Mouse (Mus musculus) kidney, postnatal 36 days (tissue): Measurements from ENCODE around the gene Itpkc.

Experiments used
- DNase-seq, 2 experiments: peaks; one replicate each; pipeline ENCODE4 v3.0.0; 2021 to 2022; ENCODE audit warnings: mixed read lengths in 2 of 2

Itpkc gene

DNA sequence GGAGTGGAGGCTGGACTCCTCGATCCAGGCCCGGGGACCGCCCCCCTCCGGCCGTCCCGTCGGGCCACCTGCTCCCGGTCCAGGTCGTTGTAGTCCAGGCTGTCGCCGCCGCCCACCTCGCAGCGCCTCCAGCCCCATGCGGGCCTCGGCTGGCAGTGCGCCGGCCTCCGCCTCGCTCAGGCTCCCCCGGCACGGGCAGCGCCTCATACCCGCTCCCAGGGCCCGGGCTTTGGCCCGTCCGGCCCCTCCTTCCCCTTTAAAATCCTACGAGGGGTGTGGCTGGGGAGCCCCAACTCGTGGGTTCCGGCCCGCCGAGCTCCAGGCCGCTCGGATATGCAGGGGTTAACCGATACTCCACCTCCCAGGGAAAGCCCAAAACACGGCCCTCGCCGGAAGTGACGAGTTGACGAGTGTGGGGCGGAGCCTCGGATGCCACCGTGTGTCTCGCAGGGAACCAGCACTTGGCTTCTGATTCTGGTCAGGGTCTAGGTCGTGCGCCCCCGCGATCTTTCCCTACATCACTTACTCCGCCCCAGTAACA, at the start of gene Itpkc:
TSS of gene Itpkc (minus strand) at position 381 of the 541 bp plus-strand sequence.
- peak; percentile 94 to 95 for DNase-seq

DNA sequence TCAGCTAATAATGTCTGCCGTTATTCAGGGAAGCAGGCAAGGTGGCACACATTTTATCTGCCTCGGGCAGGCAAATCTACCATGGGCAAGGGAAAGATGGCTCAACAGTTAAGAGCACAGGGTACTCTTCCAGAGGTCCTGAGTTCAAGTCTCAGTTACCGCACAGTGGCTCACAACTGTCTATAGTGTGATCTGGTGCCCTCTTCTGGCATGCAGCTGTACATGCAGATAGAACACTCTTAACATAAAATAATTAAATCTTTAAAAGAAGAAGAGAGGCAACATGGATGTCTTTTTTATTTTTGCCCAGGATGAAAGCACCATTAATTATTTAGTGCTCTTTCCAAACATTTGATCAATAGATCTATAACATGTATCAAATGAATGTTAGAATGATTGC, 48.7 kb upstream of the Itpkc start:
- DNase-seq = peak in 1 of 2 experiments; percentile 43

DNA sequence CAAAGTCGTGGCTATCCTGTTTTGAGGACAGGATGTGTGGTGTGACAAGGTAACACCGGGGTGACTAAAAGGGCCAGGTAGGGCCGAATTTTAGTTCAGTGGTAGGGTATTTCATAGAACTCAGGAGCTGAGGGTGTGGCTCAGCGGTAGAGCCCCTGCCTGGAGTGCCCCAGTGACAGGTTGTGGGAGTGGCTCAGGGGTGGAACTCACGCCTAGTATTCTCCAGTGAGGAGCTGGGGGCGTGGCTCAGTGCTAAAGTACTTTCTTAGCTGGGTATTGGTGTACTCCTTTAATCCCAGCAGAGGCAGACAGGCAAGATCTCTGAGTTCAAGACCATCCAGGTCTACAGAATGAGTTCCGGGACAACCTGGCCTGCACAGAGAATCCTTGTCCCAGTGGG, 47.6 kb upstream of the Itpkc start:
- DNase-seq = no peak

DNA sequence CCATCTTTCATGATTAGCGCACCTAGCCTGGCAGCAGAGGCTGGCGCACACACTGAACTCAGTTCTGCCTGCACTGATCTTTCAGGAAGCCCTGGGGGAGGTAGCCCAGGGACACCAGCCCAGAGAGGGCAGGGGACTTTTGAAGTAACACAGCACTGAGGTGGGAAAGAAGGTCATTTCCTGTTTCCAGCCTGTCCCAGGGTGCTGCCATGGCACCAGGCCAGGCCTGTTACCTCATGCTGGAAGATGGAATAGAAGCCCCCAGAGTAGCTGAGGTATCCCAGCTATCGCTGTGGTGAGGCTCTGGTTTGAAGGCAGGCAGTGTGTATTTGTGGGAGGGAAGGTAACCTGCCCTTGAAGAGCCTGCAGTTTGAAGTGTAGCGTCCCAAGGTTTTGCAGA, 46.5 kb upstream of the Itpkc start:
- no peak for DNase-seq

DNA sequence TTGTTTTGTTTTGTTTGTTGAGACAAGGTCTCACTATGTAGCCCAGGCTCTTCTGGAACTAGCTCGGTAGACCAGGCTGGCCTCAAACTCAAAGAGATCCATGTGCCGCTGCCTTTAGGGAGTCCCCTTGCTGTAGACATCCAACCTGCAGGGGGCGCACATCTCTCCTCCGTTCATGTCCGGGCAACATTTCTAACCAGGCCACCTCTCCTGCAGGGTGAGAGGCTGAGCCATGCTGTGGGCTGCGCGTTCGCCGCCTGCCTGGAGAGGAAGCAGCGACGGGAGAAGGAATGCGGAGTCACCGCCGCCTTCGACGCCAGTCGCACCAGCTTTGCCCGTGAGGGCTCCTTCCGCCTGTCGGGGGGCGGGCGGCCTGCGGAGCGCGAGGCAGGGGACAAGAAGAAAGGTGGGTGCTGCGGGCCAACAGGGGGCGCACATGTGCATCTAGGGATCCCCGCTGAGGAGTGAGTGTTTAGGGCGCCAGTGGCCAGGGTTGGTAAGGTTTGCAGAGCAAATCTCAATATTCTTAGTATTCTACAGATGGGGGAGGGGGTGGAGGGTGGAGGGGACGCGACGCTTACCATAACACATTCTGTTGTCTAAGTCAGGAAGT, 45.4 kb upstream of the Itpkc start:
- DNase-seq = peak in 1 of 2 experiments; percentile 67

DNA sequence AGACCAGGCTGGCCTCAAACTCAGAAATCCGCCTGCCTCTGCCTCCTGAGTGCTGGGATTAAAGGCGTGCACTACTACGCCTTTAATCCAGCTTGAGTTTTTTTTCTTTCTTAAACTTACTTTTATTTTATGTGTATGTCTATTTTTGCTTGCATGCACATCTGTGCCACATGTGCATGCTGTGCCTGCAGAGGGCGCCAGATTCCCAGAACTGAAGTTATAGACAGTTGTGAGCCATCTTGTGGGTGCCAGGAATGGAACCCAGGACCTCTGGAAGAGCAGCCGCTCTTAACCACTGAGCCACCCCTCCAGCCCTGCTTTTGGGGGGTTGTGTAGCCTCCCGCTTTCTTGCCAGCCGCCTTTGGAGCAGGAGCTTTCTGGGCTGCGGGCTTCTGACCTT, 43.0 kb upstream of the Itpkc start:
- no peak for DNase-seq

DNA sequence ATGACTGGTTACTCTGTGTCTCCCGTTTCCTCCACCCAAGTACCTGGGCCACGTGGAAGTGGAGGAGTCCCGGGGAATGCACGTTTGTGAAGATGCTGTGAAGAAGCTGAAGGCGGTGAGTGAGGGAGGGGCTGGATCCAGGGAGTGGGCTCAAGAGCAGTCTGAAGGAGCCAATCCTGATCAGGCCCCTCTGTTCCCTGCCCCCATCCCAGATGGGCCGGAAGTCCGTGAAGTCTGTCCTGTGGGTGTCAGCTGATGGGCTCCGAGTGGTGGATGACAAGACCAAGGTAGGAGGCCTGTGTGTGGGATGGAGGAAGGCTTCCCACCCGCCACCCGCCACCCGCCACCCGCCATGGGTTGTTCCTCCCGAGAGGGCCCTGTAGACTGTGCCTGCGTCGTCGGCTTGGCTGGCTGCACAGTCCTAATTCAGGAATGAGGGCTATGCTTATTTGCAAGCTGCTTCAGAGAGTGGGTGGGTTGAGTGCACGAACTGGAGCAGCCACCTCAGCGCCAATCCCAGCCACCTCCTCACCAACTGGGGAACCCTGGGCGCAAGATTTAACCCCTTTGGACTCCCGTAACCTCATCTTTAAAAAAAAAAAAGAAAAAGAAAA, 38.2 kb upstream of the Itpkc start:
- DNase-seq = no peak

DNA sequence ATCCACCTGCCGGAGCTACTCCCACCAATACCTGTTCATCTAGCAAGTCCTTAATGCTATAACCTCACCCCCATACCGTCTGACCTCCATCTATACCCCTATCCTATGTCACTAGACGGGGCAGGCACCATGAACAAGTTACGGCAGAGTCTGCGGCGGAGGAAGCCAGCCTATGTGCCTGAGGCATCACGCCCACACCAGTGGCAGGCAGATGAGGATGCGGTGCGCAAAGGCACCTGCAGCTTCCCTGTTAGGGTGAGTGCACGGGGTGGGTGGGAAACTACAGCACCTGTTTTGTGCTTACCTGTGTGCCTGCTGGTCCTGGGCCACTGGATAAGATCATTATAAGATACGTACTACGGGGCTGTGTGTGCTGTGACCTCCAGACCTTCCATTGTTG, 36.3 kb upstream of the Itpkc start:
- no peak for DNase-seq

DNA sequence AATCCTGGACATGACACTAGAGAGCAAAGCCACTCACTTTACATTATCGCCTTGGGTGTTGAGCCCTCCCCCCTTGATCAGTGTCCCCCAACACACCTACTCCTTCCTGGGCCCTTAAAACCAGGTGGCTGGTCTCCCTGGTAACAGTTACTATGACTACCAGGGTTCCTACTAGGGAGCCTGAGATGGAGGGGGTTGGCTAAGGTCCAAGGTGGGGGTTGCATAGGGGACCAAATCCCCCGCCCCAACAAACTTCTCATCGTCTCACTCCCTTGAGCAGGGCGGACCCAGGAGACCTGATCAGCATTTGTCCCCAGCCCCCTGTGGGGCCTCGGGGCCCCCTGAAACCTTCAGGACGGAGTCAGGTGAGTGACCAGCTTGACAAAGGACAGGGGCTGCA, 33.4 kb upstream of the Itpkc start:
- DNase-seq = no peak

DNA sequence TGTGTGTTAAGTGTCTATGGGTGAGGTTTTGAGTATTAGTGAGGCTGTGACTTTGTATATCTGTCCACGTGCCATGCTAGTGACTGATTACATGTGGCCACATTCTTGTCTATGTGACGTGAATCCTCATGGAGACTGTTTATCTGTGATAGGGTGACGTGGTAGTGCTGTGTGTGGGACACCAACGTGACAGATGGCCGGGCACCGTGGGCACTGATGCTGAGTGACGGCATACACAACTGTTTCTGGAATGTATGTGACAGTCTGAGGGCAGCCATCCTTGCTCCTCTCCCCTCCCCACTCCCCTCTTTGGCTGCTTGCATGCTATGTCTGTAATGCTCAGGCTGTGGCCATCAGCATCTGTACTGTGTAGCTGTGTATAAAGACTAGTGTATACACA, 32.4 kb upstream of the Itpkc start:
- no peak for DNase-seq

DNA sequence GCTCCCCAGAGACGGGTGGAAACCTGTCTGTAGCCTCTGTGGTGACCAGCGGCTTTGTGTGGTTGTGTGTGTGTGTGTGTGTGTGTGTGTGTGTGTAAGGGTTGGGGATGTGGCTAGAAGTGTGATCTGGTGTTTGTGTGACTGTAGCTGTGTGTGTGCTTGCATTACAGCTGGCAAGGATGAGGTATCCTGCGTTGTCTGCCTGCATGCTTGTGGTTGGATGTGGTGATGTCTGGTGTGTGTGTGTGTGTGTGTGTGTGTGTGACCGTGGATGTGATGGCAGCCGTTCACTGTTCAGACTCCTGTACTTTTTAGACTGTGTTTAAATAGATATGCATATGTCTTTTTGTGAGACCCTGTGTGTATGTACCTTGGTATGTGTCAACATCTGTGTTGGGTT, 31.3 kb upstream of the Itpkc start:
- no peak for DNase-seq

DNA sequence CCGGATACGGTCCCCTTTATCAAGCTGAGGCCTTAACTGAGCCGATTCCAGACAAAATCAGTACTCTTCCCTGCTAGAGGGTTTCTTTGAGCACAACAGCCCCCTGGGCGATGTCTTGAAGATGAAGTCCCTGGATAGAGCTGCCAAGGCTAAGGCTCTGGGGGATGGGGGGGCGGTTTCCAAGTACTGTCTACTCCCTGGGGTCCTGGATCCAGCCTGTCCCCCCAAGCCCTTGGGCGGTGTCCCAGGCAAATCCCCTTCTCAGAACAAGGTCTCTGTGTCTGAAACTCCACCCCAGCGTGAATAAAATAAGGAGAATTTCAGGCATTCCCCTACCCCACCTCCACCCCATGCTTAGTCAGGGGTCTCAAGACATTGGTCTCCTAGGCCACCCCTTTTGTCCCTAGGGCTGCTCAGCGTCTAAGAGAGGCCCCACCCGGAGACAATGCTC, 30.8 kb upstream of the Itpkc start:
- DNase-seq = no peak

DNA sequence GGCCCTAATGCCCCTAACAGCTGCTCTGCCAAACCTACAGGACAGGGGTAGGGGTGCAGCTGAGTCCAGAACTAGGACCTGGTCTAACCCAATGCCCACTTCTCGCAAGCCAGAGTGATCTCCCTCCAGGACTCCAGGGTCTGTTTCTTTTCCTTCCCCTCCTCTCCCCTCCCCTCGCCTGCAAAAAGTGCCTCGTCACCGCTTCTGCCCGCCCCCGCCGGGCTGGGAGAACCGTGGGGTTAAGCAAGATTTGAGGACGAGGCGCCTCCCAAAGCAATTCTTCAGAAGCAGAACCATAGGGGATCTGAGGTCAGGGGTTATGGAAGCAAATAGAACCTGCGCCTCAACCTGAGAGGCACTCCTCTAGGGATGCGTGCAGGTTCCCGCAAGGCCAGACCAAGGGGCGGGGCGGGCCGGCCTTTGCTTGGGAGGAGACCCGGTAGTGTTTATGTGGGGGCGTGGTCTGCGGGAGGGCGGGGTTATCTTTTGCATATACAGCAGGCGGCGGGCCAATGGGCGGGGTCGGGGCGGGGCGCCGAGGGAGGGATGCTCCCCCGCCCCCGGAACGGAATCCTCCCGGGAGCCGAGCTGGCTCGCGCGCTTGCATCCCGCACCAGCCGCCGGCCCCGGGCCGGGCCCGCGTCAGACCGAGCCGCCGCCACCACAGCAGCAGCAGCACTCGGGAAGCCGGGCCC, 29.9 kb upstream of the Itpkc start, which contains the start of gene Numbl:
TSS of gene Numbl (plus strand) at position 229 of the 695 bp plus-strand sequence.
- peak; percentile 94 to 97 for DNase-seq

DNA sequence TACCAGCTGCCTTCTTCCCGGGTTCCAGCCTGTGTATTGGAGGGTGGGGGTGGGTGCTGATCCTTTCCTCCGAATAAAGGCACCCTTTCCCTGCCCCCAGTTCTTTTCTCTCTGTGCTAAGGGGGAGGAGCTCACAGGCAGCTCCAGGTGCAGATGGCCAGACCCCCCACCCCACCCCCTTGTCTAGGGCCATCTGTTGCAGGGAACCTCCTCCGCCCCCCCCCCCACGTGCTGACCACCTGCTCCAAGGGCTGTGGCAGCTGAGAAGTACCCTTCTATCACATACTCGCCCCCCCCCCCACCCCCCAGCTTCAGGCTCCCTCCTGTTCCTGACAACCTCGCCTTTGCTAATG, 29.4 kb upstream of the Itpkc start:
- DNase-seq = no peak

DNA sequence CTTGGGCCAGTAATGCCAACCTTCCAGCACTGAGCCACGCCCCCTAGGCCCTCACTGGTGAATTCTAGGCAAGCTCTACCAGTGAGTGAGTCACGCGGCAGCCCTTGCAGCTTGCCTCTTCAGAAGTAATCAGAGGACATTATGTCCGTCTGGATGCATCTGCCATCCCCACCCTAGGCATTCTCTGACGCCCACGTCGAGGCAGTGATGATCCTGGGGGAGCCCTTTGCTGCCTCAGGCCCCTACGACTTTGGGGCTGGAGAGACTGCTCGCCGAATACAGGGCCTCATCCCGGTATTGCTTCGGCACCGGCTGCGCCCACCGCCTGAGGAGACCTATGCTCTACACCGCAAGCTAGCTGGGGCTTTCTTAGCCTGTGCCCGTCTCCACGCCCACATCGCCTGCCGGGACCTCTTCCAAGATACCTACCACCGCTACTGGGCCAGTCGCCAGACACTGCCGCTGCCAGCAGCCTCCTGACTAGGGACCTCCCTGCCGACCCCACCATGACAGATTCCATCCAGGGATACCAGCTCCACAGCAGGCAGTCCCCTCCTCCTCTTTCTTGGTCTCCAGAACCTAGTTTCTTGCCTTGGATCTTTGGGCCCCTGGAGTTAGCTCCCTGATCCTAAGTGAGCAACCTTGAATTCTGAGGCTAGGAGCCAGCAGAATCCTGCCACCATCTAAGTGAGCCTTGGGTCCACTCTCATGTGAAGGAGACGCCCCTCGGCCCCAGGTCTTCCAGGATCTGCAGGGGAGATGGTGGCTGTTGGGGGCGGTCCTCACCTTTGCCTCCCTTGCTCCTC, 28.8 kb upstream of the Itpkc start:
- peak; percentile 48 to 74 for DNase-seq

DNA sequence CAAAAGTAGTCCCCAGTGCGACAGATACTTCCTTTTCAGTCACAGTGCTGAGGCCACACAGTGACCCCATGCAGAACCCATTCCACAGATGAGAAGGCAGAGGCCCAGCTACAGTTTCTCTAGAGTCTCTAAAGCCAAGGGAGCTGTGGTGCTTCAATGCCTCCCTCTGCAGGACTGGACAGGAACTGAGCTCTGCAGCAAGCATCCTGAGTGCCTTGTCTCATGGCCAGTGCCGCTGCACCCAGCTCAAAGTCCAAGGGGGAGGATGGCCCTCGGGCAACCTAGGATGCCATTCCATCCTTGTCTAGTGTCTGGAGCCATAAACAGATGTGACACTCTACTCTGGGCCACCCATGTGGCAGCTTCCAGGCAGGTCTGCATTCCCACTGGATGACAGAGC, 27.3 kb upstream of the Itpkc start:
- peak; percentile 61 to 80 for DNase-seq

DNA sequence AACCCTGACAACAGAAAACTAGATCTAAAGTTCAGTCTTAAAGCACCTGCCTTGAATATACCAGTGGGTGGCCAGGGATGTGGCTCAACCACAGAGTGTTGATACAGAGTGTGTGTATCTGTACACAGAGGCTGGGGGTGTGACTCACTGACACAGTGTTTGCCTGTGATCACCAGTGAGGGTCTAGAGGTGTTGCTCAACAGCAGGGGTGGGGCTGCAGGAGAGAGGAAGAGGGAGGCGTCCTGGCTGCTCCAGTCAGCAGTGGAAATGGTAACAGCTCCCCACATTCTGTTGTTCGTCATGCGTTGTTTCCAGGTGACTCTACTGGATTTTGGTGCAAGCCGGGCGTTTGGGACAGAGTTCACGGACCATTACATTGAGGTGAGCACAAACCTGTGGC, 23.5 kb upstream of the Itpkc start:
- DNase-seq = no peak

DNA sequence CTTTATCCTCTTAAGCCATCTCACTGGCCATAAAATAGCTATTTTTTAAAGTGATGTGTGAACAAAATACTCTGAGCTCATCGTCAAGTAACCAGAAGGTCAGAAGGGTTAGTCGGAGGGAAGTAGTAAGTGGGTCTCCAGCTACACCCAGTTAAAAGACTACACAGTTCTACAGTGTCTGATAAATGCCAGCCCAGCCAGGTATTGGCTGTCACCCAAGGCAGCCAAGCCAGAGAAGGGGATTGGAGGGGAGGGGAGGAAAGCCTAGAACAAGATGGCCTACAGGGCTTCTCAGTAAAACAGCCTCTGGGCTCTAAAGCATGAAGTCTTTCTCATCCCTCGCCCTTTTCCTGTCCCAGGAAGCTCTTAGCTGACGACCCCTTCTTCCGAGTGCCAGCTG, 21.5 kb upstream of the Itpkc start:
- no peak for DNase-seq

DNA sequence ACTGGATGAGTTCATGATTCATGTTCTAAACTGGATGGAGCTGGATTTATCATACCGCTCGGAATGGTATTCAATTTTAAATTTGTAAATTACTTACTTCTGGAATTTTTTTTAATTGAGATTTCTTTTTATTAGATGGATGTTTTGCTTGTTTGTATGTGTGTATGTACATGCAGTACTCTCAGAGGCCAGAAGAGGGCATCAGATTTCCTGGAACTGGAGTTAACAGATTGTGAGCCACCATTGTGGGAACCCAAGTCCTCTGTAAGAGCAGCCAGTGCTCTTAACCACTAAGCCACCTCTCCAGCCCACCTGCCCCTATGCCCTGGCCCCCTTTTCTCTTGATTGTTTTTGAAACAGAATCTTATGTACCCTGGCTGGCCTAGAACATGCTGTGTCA, 20.7 kb upstream of the Itpkc start:
- DNase-seq = peak in 1 of 2 experiments; percentile 62

DNA sequence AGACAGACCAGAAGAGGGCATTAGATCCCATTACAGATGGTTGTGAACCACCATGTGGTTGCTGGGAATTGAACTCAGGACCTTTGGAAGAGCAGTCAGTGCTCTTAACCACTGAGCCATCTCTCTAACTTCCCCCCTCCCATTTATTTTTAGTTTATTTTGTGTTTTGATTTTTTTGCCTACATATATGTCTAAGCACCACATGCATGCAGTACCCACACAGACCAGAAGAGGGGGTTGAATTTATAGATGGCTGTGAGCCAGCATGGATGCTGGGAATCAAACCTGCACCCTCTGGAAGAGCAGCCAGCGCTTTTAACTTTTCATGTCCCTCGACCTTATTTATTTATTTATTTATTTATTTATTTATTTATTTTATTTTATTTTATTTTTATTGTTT, 15.6 kb upstream of the Itpkc start:
- DNase-seq = peak in 1 of 2 experiments; percentile 41

DNA sequence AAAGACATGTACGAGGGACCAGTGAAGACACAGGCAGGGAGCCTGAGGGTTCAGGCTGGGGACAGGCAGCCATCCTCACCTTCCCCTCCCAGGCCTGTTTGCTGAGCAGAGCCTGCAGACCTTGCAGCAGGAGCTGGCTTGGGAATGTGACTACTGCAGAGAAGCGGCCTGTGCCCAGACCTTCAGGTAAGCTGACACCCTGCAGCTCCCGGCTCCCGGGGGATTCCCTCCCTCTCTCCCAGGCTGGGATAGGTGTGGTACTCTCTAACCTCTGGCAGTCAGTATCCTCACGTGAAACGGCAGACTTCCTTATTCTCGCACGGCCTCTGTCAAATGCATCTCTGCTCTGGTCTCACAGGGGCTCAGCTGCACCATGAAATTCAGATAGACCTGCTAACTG, 14.8 kb upstream of the Itpkc start:
- no peak for DNase-seq

DNA sequence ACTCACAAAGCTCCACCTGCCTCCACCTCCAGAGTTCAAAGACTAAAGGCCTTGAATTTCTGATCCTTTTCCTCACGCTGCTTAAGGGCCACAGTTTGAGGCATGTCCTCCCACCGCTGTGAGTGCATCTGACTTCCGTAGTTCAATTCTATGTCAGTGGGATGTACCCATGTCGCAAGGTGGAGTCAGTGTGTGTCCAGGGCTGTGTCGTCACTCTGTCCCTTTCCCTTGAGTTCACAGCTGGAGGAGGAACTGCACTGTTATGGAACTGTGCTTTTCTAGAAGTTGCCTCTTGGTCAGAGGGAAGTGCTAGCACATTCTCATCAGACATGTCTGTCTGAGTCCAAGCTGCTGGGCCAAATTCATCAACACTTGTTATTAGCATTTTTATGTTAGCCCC, 10.1 kb upstream of the Itpkc start:
- DNase-seq = no peak

DNA sequence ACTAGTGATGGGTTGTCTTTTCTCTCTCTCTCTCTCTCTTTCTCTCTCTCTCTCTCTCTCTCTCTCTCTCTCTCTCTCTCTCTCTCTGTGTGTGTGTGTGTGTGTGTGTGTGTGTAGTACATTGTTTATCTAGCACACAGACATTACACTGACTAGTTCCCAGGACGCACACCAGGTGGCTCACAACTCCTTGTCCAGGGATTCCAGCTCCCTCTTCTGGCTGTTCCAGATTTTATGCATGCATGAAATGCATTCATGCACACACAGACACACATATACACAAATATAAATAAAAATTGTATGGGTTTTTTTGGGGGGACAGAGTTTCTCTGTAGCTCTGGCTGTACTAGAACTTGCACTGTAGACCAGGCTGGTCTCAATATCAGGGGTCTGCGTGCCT, 9.1 kb upstream of the Itpkc start:
- no peak for DNase-seq
